Mouse (Mus musculus) gastrocnemius, adult 2 months (tissue): ENCODE measurements around the gene Adgb. TPM values are rescaled to one million over a fixed set of nuclear protein-coding genes. Genes with fewer than 3 reads are reported as not detected.

Experiments used
- DNase-seq: peaks from one replicate; pipeline ENCODE4 v3.0.0; 2022
- H3K27ac ChIP-seq: fragments of 200-600 bp; 2 replicates; pipeline ENCODE4 v1.8.1; 2022; ENCODE audit warnings: mild to moderate bottlenecking
- H3K4me3 ChIP-seq: fragments of 200-600 bp; 2 replicates; pipeline ENCODE4 v1.8.1; 2022; ENCODE audit warnings: mild to moderate bottlenecking, moderate library complexity
- CTCF ChIP-seq: fragments of 200-600 bp; IDR thresholded peaks from 2 replicates; pipeline ENCODE4 v1.8.1; 2022; ENCODE audit warnings: antibody characterized with exemption, mild to moderate bottlenecking, moderate library complexity
- intact Hi-C: fragments of 180-260 bp; cut with DNase I; formaldehyde crosslinking; loops from one replicate; pipeline ENCODE4 v1.15.1; 2025
- total RNA-seq, 2 experiments: library from RNA; stranded (reverse); gene quantifications; 2 replicates each; pipeline ENCODE4 v1.2.3; 2021

The Adgb gene
- total RNA-seq, 2 experiments from 2014 or later: not detected

- intact Hi-C loops: no loop called here
- H3K4me3 ChIP-seq: no peak overlapping the region
- DNase-seq: no peak
- TF ChIP-seq CTCF: no peak
- H3K27ac ChIP-seq: no peak overlapping the region
Measured at GRCm38 (mm10) chr10:10429032-10429431, 43.1 kb downstream of the Adgb start.

- intact Hi-C loops: no loop called here
- no peak overlapping the region for H3K4me3 ChIP-seq
- H3K27ac ChIP-seq: no peak overlapping the region
- no peak for DNase-seq
- TF ChIP-seq CTCF: no peak
Measured at GRCm38 (mm10) chr10:10424383-10424782, 47.7 kb downstream of the Adgb start.

- TF ChIP-seq CTCF: no peak
- intact Hi-C loops: no loop called here
- Histone ChIP-seq H3K27ac (no peak overlapping the region), H3K4me3 (no peak overlapping the region)
- DNase-seq: no peak
Measured at GRCm38 (mm10) chr10:10411046-10411445, 61.1 kb downstream of the Adgb start.

GRCm38 (mm10) chr10:10408166-10408565 lies 64.0 kb downstream of the Adgb start:
- TF ChIP-seq CTCF: peak; percentile 68
- intact Hi-C loops: loop anchor here (2.0 kb wide), 1 partner anchor 147 kb away; no protein-coding TSS in a partner anchor
- Histone ChIP-seq H3K27ac (no peak overlapping the region), H3K4me3 (no peak overlapping the region)
- DNase-seq: no peak

GRCm38 (mm10) chr10:10395784-10396481 lies 76.2 kb downstream of the Adgb start:
- intact Hi-C loops: no loop called here
- DNase-seq: no peak
- no peak overlapping the region for H3K4me3 ChIP-seq
- no peak overlapping the region for H3K27ac ChIP-seq
- TF ChIP-seq CTCF: no peak

- intact Hi-C loops: no loop called here
- DNase-seq: no peak
- no peak for TF ChIP-seq CTCF
- no peak overlapping the region for H3K27ac ChIP-seq
- no peak overlapping the region for H3K4me3 ChIP-seq
Measured at GRCm38 (mm10) chr10:10374629-10375028, 97.5 kb downstream of the Adgb start.

- Histone ChIP-seq H3K4me3 (no peak overlapping the region), H3K27ac (no peak overlapping the region)
- no peak for TF ChIP-seq CTCF
- DNase-seq: no peak
- intact Hi-C loops: no loop called here
Measured at GRCm38 (mm10) chr10:10364025-10364424, 108.1 kb downstream of the Adgb start.

- H3K4me3 ChIP-seq: no peak overlapping the region
- TF ChIP-seq CTCF: peak; percentile 48
- H3K27ac ChIP-seq: no peak overlapping the region
- intact Hi-C loops: loop anchor here (5.0 kb wide), 1 partner anchor 202 kb away; the partner anchor contains the start of gene Rab32
- DNase-seq: no peak
Measured at GRCm38 (mm10) chr10:10355605-10356227, 116.4 kb downstream of the Adgb start.

GRCm38 (mm10) chr10:10352184-10352583 lies 119.9 kb downstream of the Adgb start:
- Histone ChIP-seq H3K27ac (no peak overlapping the region), H3K4me3 (no peak overlapping the region)
- intact Hi-C loops: no loop called here
- TF ChIP-seq CTCF: no peak
- no peak for DNase-seq

GRCm38 (mm10) chr10:10350550-10350949 lies 121.6 kb downstream of the Adgb start:
- no peak for DNase-seq
- Histone ChIP-seq H3K4me3 (no peak overlapping the region), H3K27ac (no peak overlapping the region)
- intact Hi-C loops: no loop called here
- no peak for TF ChIP-seq CTCF

- TF ChIP-seq CTCF: no peak
- no peak for DNase-seq
- no peak overlapping the region for H3K4me3 ChIP-seq
- H3K27ac ChIP-seq: no peak overlapping the region
- intact Hi-C loops: no loop called here
Measured at GRCm38 (mm10) chr10:10343930-10344329, 128.2 kb downstream of the Adgb start.

GRCm38 (mm10) chr10:10325560-10325959 lies 146.6 kb downstream of the Adgb start:
- intact Hi-C loops: no loop called here
- no peak overlapping the region for H3K27ac ChIP-seq
- H3K4me3 ChIP-seq: no peak overlapping the region
- peak; percentile 25 for DNase-seq
- no peak for TF ChIP-seq CTCF

GRCm38 (mm10) chr10:10322961-10323360 lies 149.2 kb downstream of the Adgb start:
- no peak overlapping the region for H3K27ac ChIP-seq
- no peak for DNase-seq
- H3K4me3 ChIP-seq: no peak overlapping the region
- intact Hi-C loops: no loop called here
- no peak for TF ChIP-seq CTCF
